Mouse (Mus musculus) embryonic fibroblast, embryonic 13.5 days (primary cell): ENCODE measurements around the gene Ncapg2. TPM values are rescaled to one million over a fixed set of nuclear protein-coding genes. Genes with fewer than 3 reads are reported as not detected.

Source experiments
- H3K27ac ChIP-seq: 2 replicates; pipeline ENCODE4 v1.5.1; 2012; ENCODE audit warnings: low read length, control low read depth, inconsistent platforms; ENCODE audit not compliant: insufficient read depth
- H3K4me1 ChIP-seq: 2 replicates; pipeline ENCODE4 v1.6.1; 2011; ENCODE audit warnings: low read length; ENCODE audit not compliant: control insufficient read depth, insufficient read depth
- H3K4me3 ChIP-seq: 2 replicates; pipeline ENCODE4 v1.5.1; 2011; ENCODE audit warnings: mild to moderate bottlenecking, control low read depth, low read length; ENCODE audit not compliant: insufficient read depth
- CTCF ChIP-seq: IDR thresholded peaks from 2 replicates; pipeline ENCODE4 v1.5.1; 2011; ENCODE audit warnings: mild to moderate bottlenecking, control low read depth, low read length, moderate library complexity, borderline replicate concordance; ENCODE audit not compliant: insufficient read depth
- POLR2A ChIP-seq: IDR thresholded peaks from 2 replicates; pipeline ENCODE4 v1.6.1; 2011; ENCODE audit warnings: low read depth, mild to moderate bottlenecking, control low read depth, low read length, moderate library complexity
- polyA plus RNA-seq: library from polyadenylated mRNA; stranded (reverse); fragments of >200 nt; gene quantifications from 2 replicates; pipeline ENCODE4 v1.2.4, GENCODE M21; 2011; ENCODE audit warnings: low read depth; ENCODE audit not compliant: missing spikeins, insufficient read length

Gene Ncapg2
- polyA plus RNA-seq, 1 experiment, result 54.9 TPM

- H3K4me1 ChIP-seq, result no peaks in the 10 kb centered on the region
- H3K27ac ChIP-seq, result no peak overlapping the region
- no peak overlapping the region for H3K4me3 ChIP-seq
- TF ChIP-seq POLR2A (no peak), CTCF (no peak)
Measured at GRCm38 (mm10) chr12:116500652-116501051, 95.5 kb downstream of the Ncapg2 start.

- Histone ChIP-seq H3K4me1 (no peaks in the 10 kb centered on the region), H3K4me3 (no peak overlapping the region), H3K27ac (no peak overlapping the region)
- TF ChIP-seq POLR2A (no peak), CTCF (no peak)
Measured at GRCm38 (mm10) chr12:116512482-116512881, 107.3 kb downstream of the Ncapg2 start.

Other genes with a start within 250 kb of the Ncapg2 start
- gene Wdr60, start 142.4 kb upstream of the Ncapg2 start, polyA plus RNA-seq, result 12.0 and 13.9 TPM in 2 replicates
- gene Gm11027, start 130.0 kb upstream of the Ncapg2 start, polyA plus RNA-seq, result not detected in 2 replicates
- 221 and 258 TPM in 2 replicates for gene Esyt2, start 124.2 kb upstream of the Ncapg2 start, polyA plus RNA-seq
- 0.26 TPM in 1 of 2 replicates, not detected in the other for gene Ptprn2, start 80.3 kb downstream of the Ncapg2 start, polyA plus RNA-seq